Mouse (Mus musculus): Measurements from ENCODE around the gene Vmn1r218. TPM values are rescaled to one million over a fixed set of nuclear protein-coding genes. Genes with fewer than 3 reads are reported as not detected.

Vmn1r218 gene
- polyA plus RNA-seq, 1 experiment from 2014 or later: not detected

DNA sequence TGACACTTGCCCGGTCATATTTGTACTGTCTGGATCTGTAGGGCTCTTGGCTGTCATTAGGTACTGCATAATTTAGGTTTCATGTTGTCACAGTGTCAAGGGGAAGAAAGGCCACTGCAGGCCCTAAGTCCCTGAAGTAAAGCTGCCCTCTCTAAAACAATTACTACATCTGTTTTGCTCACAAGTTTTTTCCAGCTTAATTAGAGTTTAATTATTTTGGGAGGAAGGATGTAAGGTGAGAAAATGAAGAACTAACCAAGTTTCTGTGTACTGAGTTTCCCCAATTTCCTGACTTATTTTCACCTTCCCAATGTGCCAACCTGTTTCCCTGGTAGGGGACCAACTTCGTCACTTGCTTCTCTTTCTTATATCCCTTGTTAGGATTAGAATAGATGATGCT, 54.9 kb downstream of the Vmn1r218 start, which contains the start of gene Vmn1r220:
Gene Vmn1r220, minus strand, starts transcription at position 101 of the 400 bp plus-strand sequence.
- H3K4me2 ChIP-seq (ENCODE audit: low read depth, low read length): no peak within 1 kb of the TSS

More for the DNA sequence above, 54.9 kb downstream of the Vmn1r218 start, which contains the start of gene Vmn1r220:
- no peaks in the 10 kb centered on the region for H3K9me3 ChIP-seq (replicated peaks; ENCODE audit: control insufficient read depth, low read length)
- H3K4me3 ChIP-seq (ENCODE audit: low read depth, low read length): no peak within 1 kb of the TSS
- H3K27ac ChIP-seq (ENCODE audit: low read length): no peak within 1 kb of the TSS
- H3K27me3 ChIP-seq (ENCODE audit: control insufficient read depth, insufficient read depth, low read depth, low read length): no peaks in the 10 kb centered on the region
- H3K4me1 ChIP-seq (ENCODE audit: control insufficient read depth, low read depth, low read length): no peaks in the 10 kb centered on the region
- no peak for ATAC-seq (ENCODE audit: low read depth)
- 59% methylated on average over 2 of the region's 2 CpGs for WGBS (ENCODE audit: insufficient replicate concordance)
- H3K36me3 ChIP-seq (ENCODE audit: control insufficient read depth, insufficient read depth): no peaks in the 10 kb centered on the region
- H3K9ac ChIP-seq (ENCODE audit: low read depth, low read length): no peak within 1 kb of the TSS

Other genes with a start within 250 kb of the Vmn1r218 start
- gene Vmn1r212, start 248.9 kb upstream of the Vmn1r218 start, polyA plus RNA-seq (2015; fragmentation: Nextera tagmentation; extraction: Ambion mirVana): not detected in 2 replicates
- gene Vmn1r213, start 125.5 kb upstream of the Vmn1r218 start, polyA plus RNA-seq (2015; fragmentation: Nextera tagmentation; extraction: Ambion mirVana): not detected in 2 replicates
- gene Vmn1r214, start 102.7 kb upstream of the Vmn1r218 start, polyA plus RNA-seq (2015; fragmentation: Nextera tagmentation; extraction: Ambion mirVana): not detected in 2 replicates
- not detected in 2 replicates for gene Vmn1r215, start 65.1 kb upstream of the Vmn1r218 start, polyA plus RNA-seq (2015; fragmentation: Nextera tagmentation; extraction: Ambion mirVana)
- not detected in 2 replicates for gene Vmn1r217, start 14.9 kb upstream of the Vmn1r218 start, polyA plus RNA-seq (2015; fragmentation: Nextera tagmentation; extraction: Ambion mirVana)
- gene Vmn1r219, start 26.2 kb downstream of the Vmn1r218 start, polyA plus RNA-seq (2015; fragmentation: Nextera tagmentation; extraction: Ambion mirVana): not detected in 2 replicates
- gene Vmn1r220, start 54.8 kb downstream of the Vmn1r218 start, polyA plus RNA-seq (2015; fragmentation: Nextera tagmentation; extraction: Ambion mirVana): not detected in 2 replicates
- gene Vmn1r221, start 81.0 kb downstream of the Vmn1r218 start, polyA plus RNA-seq (2015; fragmentation: Nextera tagmentation; extraction: Ambion mirVana): not detected in 2 replicates
- not detected in 2 replicates for gene Vmn1r222, start 102.8 kb downstream of the Vmn1r218 start, polyA plus RNA-seq (2015; fragmentation: Nextera tagmentation; extraction: Ambion mirVana)
- gene Vmn1r223, start 114.0 kb downstream of the Vmn1r218 start, polyA plus RNA-seq (2015; fragmentation: Nextera tagmentation; extraction: Ambion mirVana): not detected in 2 replicates
- 12.0 and 13.1 TPM in 2 replicates for gene Zfp322a, start 236.1 kb downstream of the Vmn1r218 start, polyA plus RNA-seq (2015; fragmentation: Nextera tagmentation; extraction: Ambion mirVana)